Mouse (Mus musculus): ENCODE measurements around the gene Cchcr1. TPM values are rescaled to one million over a fixed set of nuclear protein-coding genes. Genes with fewer than 3 reads are reported as not detected.

The Cchcr1 gene
- polyA plus RNA-seq, 1 experiment: 6.2 TPM

DNA sequence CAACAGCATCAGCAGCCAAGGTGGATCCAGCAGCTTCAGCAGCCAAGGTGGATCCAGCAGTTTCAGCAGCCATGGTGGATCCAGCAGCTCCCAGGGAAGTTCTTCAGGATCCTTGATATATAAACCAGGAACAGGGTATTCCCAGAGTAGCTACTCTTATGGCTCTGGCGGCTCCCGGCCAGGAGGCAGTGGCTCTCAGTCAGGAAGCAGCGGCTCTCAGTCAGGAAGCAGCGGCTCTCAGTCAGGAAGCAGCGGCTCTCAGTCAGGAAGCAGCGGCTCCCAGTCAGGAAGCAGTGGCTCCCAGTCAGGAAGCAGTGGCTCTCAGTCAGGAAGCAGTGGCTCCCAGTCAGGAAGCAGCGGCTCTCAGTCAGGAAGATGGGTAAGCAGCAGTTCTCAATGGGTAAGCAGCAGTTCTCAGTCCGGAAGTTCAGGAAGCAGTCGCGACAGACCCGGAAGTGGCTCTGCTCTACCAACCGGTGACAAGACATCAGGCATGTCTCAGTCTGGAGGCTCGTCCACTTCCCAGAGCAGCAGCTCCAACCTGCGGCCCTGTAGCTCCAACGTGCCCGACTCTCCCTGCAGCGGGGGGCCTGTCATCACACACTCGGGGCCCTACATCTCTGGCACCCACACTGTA is 38.0 kb downstream of the Cchcr1 start:
- DNase-seq (ENCODE audit: low read depth): no peak

DNA sequence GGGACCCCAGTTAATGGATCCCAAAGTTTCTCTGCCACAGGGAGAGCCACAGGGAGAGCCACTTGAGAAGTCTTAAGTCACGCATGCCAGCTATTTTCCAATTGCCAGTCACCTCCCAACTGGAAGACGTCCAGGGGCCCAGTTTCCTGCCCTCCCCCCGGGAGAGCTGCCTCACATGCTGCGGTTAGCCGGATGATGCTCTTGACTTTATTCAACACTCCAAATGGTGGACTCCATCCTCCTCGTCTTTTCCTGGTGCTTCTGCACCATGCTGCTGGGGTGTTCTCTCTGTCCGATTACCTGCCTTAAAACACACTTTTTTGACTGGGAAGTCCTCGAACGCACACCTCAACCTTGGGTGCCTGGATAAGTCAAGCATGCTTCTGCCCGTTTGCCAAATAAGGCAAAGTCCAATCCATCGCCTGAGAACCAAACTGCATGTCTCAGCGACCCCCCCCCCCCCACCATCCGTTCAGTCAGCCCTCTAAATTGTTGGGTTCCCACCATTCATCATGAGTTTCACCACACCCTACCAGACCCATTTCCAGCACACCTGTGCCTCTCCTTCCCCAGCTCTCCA is 39.4 kb downstream of the Cchcr1 start:
- DNase-seq (ENCODE audit: low read depth): no peak

GRCm38 (mm10) chr17:35556812-35557211 is 39.9 kb downstream of the Cchcr1 start:
- DNase-seq (ENCODE audit: low read depth): no peak

GRCm38 (mm10) chr17:35557351-35557750 is 40.5 kb downstream of the Cchcr1 start:
- no peak for DNase-seq (ENCODE audit: low read depth)

GRCm38 (mm10) chr17:35558216-35558615 is 41.3 kb downstream of the Cchcr1 start:
- no peak for DNase-seq (ENCODE audit: low read depth)

DNA sequence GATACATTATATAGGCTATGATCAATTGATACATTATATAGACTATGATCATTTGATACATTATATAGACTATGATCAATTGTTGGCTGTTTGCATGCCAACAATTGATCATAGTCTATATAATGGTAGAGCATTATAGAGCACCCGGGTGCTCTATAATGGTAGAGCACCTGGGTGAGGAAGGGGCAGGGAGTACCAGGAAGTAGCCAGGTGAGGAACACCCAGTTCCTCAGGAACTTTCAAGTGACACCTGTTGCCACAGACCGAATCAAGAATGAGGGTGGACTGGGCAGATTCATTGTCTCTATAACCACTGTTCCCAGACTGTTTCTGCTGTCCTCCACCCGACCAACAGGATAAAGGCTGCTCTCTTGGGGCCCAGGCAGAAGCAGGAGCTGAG is 50.2 kb downstream of the Cchcr1 start, which contains the start of gene 2300002M23Rik:
Gene 2300002M23Rik, plus strand, starts transcription at position 301 of the 400 bp plus-strand sequence.
- no peak for DNase-seq (ENCODE audit: low read depth)

DNA sequence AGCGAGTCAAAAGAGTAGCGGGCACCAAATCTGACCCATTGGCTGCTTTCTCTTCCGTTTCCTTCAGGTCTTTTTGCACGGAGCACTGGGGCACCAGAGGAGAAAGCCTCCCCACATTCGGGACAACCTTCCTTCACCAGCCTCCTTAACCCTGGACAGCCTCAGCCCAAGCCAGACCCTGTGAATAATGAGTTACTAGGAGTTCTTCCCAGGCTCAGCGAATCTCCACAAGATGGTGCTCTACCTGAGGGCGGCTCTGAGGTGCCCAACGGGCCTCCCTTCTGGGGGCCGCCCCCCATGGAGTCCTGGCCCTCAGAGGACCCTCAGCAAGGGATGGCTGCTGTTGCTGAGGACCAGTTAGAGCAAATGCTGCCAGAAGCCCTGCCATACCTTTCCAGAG is 50.9 kb downstream of the Cchcr1 start:
- DNase-seq (ENCODE audit: low read depth): no peak

GRCm38 (mm10) chr17:35569091-35569944 is 52.4 kb downstream of the Cchcr1 start:
- DNase-seq (ENCODE audit: low read depth): no peak

DNA sequence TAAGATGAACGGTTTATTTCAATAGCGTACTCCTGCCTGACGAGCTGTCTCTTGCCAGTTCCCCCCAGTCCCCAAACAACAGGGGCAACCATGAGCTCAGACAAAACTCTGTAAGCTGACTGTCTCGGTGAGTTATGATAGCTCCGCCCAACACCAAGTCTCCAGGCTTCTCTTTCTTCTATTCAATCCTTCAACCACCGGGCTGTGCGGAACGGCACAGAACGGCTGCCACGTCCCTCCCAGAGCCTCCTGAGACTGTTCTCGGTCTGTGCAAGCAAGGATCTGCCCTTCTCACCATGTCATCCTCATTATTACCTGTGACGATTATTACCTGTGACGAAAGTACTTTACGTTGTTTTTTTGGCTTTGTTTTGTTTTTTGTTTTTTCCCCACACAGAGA is 53.9 kb downstream of the Cchcr1 start:
- DNase-seq (ENCODE audit: low read depth): no peak

GRCm38 (mm10) chr17:35571477-35571876 is 54.6 kb downstream of the Cchcr1 start:
- DNase-seq (ENCODE audit: low read depth): no peak

DNA sequence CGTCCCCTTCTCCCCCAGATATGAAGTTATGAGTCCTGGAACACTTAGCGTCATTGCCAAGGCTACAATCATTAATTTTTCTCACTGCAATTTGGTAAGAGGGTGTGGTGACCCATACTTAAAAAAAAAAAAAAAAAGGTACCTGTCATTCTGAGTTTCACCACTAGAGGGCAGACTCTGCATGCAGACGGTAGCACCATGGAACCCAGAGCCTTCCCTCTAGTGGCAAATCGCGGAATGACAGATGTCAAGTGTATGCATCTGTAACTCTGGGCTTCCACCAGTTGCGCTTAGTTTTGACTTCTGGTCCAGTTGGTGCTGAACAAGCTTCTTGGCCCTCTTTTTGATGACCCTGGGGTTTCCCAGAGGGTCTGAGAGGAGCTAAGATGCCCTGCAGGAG is 61.3 kb downstream of the Cchcr1 start:
- DNase-seq (ENCODE audit: low read depth): no peak

Other genes starting within 250 kb of the Cchcr1 start
- gene H2-Q1, start 196.7 kb upstream of the Cchcr1 start, polyA plus RNA-seq (2012; rRNA removed): 0.04 and 0.05 TPM in 2 replicates
- 2.1 and 2.3 TPM in 2 replicates for gene H2-Q2, start 174.9 kb upstream of the Cchcr1 start, polyA plus RNA-seq (2012; rRNA removed)
- gene H2-Q4, start 137.5 kb upstream of the Cchcr1 start, polyA plus RNA-seq (2012; rRNA removed): 40.4 and 55.1 TPM in 2 replicates
- gene H2-Q6, start 92.2 kb upstream of the Cchcr1 start, polyA plus RNA-seq (2012; rRNA removed): 18.6 and 33.9 TPM in 2 replicates
- gene H2-Q7, start 77.9 kb upstream of the Cchcr1 start, polyA plus RNA-seq (2012; rRNA removed): 40.0 and 56.7 TPM in 2 replicates
- 9.1 and 10.8 TPM in 2 replicates for gene H2-Q10, start 47.0 kb upstream of the Cchcr1 start, polyA plus RNA-seq (2012; rRNA removed)
- gene Pou5f1, start 11.1 kb upstream of the Cchcr1 start, polyA plus RNA-seq (2012; rRNA removed): 0.11 TPM in 1 of 2 replicates, not detected in the other
- 5.5 and 7.4 TPM in 2 replicates for gene Tcf19, start 276 bp upstream of the Cchcr1 start, polyA plus RNA-seq (2012; rRNA removed)
- gene Psors1c2, start 16.1 kb downstream of the Cchcr1 start, polyA plus RNA-seq (2012; rRNA removed): 0.15 TPM in 1 of 2 replicates, not detected in the other
- 37.0 and 43.5 TPM in 2 replicates for gene Cdsn, start 35.0 kb downstream of the Cchcr1 start, polyA plus RNA-seq (2012; rRNA removed)
- 1.3 and 7.4 TPM in 2 replicates for gene 2300002M23Rik, start 50.4 kb downstream of the Cchcr1 start, polyA plus RNA-seq (2012; rRNA removed)
- gene Sfta2, start 84.4 kb downstream of the Cchcr1 start, polyA plus RNA-seq (2012; rRNA removed): 0.89 and 1.1 TPM in 2 replicates
- gene Gm9573, start 109.5 kb downstream of the Cchcr1 start, polyA plus RNA-seq (2012; rRNA removed): 0.76 and 6.3 TPM in 2 replicates
- not detected in 2 replicates for gene Mucl3, start 126.6 kb downstream of the Cchcr1 start, polyA plus RNA-seq (2012; rRNA removed)
- 16.6 and 21.5 TPM in 2 replicates for gene Vars2, start 150.5 kb downstream of the Cchcr1 start, polyA plus RNA-seq (2012; rRNA removed)
- gene Gtf2h4, start 156.6 kb downstream of the Cchcr1 start, polyA plus RNA-seq (2012; rRNA removed): 20.0 and 24.3 TPM in 2 replicates
- gene Ddr1, start 187.5 kb downstream of the Cchcr1 start, polyA plus RNA-seq (2012; rRNA removed): 53.2 and 61.8 TPM in 2 replicates

Measured in gonadal fat pad, adult 2 months (tissue).